Mouse (Mus musculus) MEL (cell line): ENCODE results near the gene Cacng2. TPM values are rescaled to one million over a fixed set of nuclear protein-coding genes. Genes with fewer than 3 reads are reported as not detected.

ENCODE experiments used
- DNase-seq: peaks from one replicate; pipeline ENCODE4 v3.0.0; 2011; ENCODE audit warnings: low read depth, low spot score
- H3K27ac ChIP-seq: 2 replicates; pipeline ENCODE4 v1.5.1; 2012; ENCODE audit warnings: low read depth, mild to moderate bottlenecking, control low read depth, low read length, moderate library complexity; ENCODE audit not compliant: control insufficient read depth
- H3K27me3 ChIP-seq, 2 experiments: fragments of 150-350 bp in 1 of 2; sonication (generic) in 1 of 2; 2 replicates each; pipeline ENCODE4 v1.6.1; 2012; ENCODE audit warnings: low read length in 2 of 2, mild to moderate bottlenecking in 2 of 2, improper control_type of control experiment in 1 of 2, moderate library complexity in 1 of 2; ENCODE audit not compliant: insufficient read depth in 2 of 2, control insufficient read depth in 1 of 2
- H3K36me3 ChIP-seq, 2 experiments: 2 replicates each; pipeline ENCODE4 v1.6.1; 2012 to 2014; ENCODE audit warnings: low read length in 2 of 2, improper control_type of control experiment in 1 of 2, inconsistent platforms in 1 of 2, mild to moderate bottlenecking in 1 of 2; ENCODE audit not compliant: insufficient read depth in 2 of 2, control insufficient read depth in 1 of 2
- H3K4me1 ChIP-seq, 2 experiments: fragments of 150-350 bp in 1 of 2; sonication (generic) in 1 of 2; 2 replicates each; pipeline ENCODE4 v1.6.1; 2012; ENCODE audit warnings: low read length in 2 of 2, improper control_type of control experiment in 1 of 2, mild to moderate bottlenecking in 1 of 2; ENCODE audit not compliant: insufficient read depth in 2 of 2, control insufficient read depth in 1 of 2
- H3K4me3 ChIP-seq, 2 experiments: fragments of 150-350 bp in 1 of 2; sonication (generic) in 1 of 2; 2 replicates each; pipeline ENCODE4 v1.5.1; 2012; ENCODE audit warnings: low read depth in 2 of 2, low read length in 2 of 2, mild to moderate bottlenecking in 2 of 2, moderate library complexity in 2 of 2, control low read depth in 1 of 2, improper control_type of control experiment in 1 of 2; ENCODE audit not compliant: control insufficient read depth in 1 of 2, insufficient read depth in 1 of 2
- H3K79me2 ChIP-seq: 2 replicates; pipeline ENCODE4 v1.6.1; 2012; ENCODE audit warnings: mild to moderate bottlenecking, low read length, moderate library complexity; ENCODE audit not compliant: control insufficient read depth, poor library complexity, insufficient read depth
- H3K9ac ChIP-seq: 2 replicates; pipeline ENCODE4 v1.6.1; 2012; ENCODE audit warnings: low read depth, mild to moderate bottlenecking, control low read depth, low read length, moderate library complexity; ENCODE audit not compliant: control insufficient read depth, poor library complexity, severe bottlenecking
- H3K9me3 ChIP-seq: fragments of 150-350 bp; sonication (generic); replicated peaks from 2 replicates; pipeline ENCODE4 v1.6.1; 2012; ENCODE audit warnings: mild to moderate bottlenecking, low read length, improper control_type of control experiment, moderate library complexity; ENCODE audit not compliant: insufficient read depth
- BHLHE40 ChIP-seq: IDR thresholded peaks from 2 replicates; pipeline ENCODE4 v1.6.1; 2012; ENCODE audit warnings: low read depth, mild to moderate bottlenecking, inconsistent platforms, low read length, improper control_type of control experiment, borderline replicate concordance
- CHD1 ChIP-seq: IDR thresholded peaks from 2 replicates; pipeline ENCODE4 v1.6.1; 2012; ENCODE audit warnings: low read depth, mild to moderate bottlenecking, inconsistent platforms, low read length, improper control_type of control experiment
- CHD2 ChIP-seq: IDR thresholded peaks from 2 replicates; pipeline ENCODE4 v1.6.1; 2011; ENCODE audit warnings: low read length, improper control_type of control experiment
- CTCF ChIP-seq, 3 experiments: IDR thresholded peaks in 2 of 3; conservative IDR thresholded peaks in 1 of 3; 2 replicates each; pipeline ENCODE4 v1.5.1; 2011 to 2012; ENCODE audit warnings: low read length in 3 of 3, low read depth in 2 of 3, mild to moderate bottlenecking in 2 of 3, improper control_type of control experiment in 1 of 3, inconsistent platforms in 1 of 3, mixed read lengths in 1 of 3, moderate library complexity in 1 of 3; ENCODE audit not compliant: control insufficient read depth in 1 of 3, insufficient read depth in 1 of 3, poor library complexity in 1 of 3, severe bottlenecking in 1 of 3
- ELF1 ChIP-seq: IDR thresholded peaks from 2 replicates; pipeline ENCODE4 v1.6.1; 2014; ENCODE audit warnings: low read depth, mild to moderate bottlenecking, inconsistent platforms, low read length, improper control_type of control experiment, moderate library complexity
- ETS1 ChIP-seq: IDR thresholded peaks from 2 replicates; pipeline ENCODE4 v1.6.1; 2012; ENCODE audit warnings: low read depth, mild to moderate bottlenecking, inconsistent platforms, low read length, improper control_type of control experiment, moderate library complexity
- GABPA ChIP-seq: IDR thresholded peaks from 2 replicates; pipeline ENCODE4 v1.6.1; 2012; ENCODE audit warnings: low read depth, mild to moderate bottlenecking, inconsistent platforms, low read length, improper control_type of control experiment, moderate library complexity
- GATA1 ChIP-seq: IDR thresholded peaks from 2 replicates; pipeline ENCODE4 v1.6.1; 2011; ENCODE audit warnings: low read depth, low read length, improper control_type of control experiment
- HCFC1 ChIP-seq: IDR thresholded peaks from 2 replicates; pipeline ENCODE4 v1.6.1; 2012; ENCODE audit warnings: low read depth, mild to moderate bottlenecking, inconsistent platforms, low read length, improper control_type of control experiment, moderate library complexity
- JUND ChIP-seq: IDR thresholded peaks from 2 replicates; pipeline ENCODE4 v1.6.1; 2011; ENCODE audit warnings: low read depth, mild to moderate bottlenecking, improper control_type of control experiment, low read length
- KAT2A ChIP-seq: conservative IDR thresholded peaks from 2 replicates; pipeline ENCODE4 v1.6.1; 2012; ENCODE audit warnings: low read depth, low read length, improper control_type of control experiment, inconsistent platforms
- MAFK ChIP-seq: IDR thresholded peaks from 2 replicates; pipeline ENCODE4 v1.6.1; 2011; ENCODE audit warnings: low read depth, mild to moderate bottlenecking, low read length, improper control_type of control experiment, borderline replicate concordance
- MAX ChIP-seq: IDR thresholded peaks from 2 replicates; pipeline ENCODE4 v1.6.1; 2011; ENCODE audit warnings: low read length, improper control_type of control experiment
- MAZ ChIP-seq: IDR thresholded peaks from 2 replicates; pipeline ENCODE4 v1.6.1; 2012; ENCODE audit warnings: low read depth, mild to moderate bottlenecking, inconsistent platforms, low read length, improper control_type of control experiment
- MEF2A ChIP-seq: IDR thresholded peaks from 2 replicates; pipeline ENCODE4 v1.6.1; 2014; ENCODE audit warnings: low read depth, mild to moderate bottlenecking, inconsistent platforms, low read length, improper control_type of control experiment; ENCODE audit not compliant: poor library complexity, insufficient replicate concordance, severe bottlenecking; ENCODE audit errors: extremely low read depth
- MXI1 ChIP-seq: IDR thresholded peaks from 2 replicates; pipeline ENCODE4 v1.6.1; 2011; ENCODE audit warnings: mild to moderate bottlenecking, low read depth, low read length, improper control_type of control experiment
- MYB ChIP-seq: IDR thresholded peaks from 2 replicates; pipeline ENCODE4 v1.6.1; 2011; ENCODE audit warnings: mild to moderate bottlenecking, low read depth, low read length, improper control_type of control experiment
- MYC ChIP-seq: IDR thresholded peaks from 2 replicates; pipeline ENCODE4 v1.6.1; 2011; ENCODE audit warnings: low read depth, mild to moderate bottlenecking, low read length, improper control_type of control experiment, moderate library complexity
- NELFE ChIP-seq: IDR thresholded peaks from 2 replicates; pipeline ENCODE4 v1.6.1; 2011; ENCODE audit warnings: low read depth, low read length, improper control_type of control experiment
- NRF1 ChIP-seq: IDR thresholded peaks from 2 replicates; pipeline ENCODE4 v1.6.1; 2014; ENCODE audit warnings: low read depth, mild to moderate bottlenecking, inconsistent platforms, low read length, improper control_type of control experiment, moderate library complexity; ENCODE audit not compliant: poor library complexity, insufficient read depth, severe bottlenecking
- POLR2A ChIP-seq, 2 experiments: IDR thresholded peaks; 2 replicates each; pipeline ENCODE4 v1.6.1; 2011 to 2012; ENCODE audit warnings: low read length in 2 of 2, mild to moderate bottlenecking in 2 of 2, control low read depth in 1 of 2, improper control_type of control experiment in 1 of 2, low read depth in 1 of 2, moderate library complexity in 1 of 2; ENCODE audit not compliant: control insufficient read depth in 1 of 2, insufficient read depth in 1 of 2, poor library complexity in 1 of 2
- POLR2AphosphoS2 ChIP-seq: IDR thresholded peaks from 2 replicates; pipeline ENCODE4 v1.6.1; 2011; ENCODE audit warnings: low read length, improper control_type of control experiment
- POLR2AphosphoS5 ChIP-seq: IDR thresholded peaks from 2 replicates; pipeline ENCODE4 v1.6.1; 2012; ENCODE audit warnings: low read depth, borderline replicate concordance, mild to moderate bottlenecking, inconsistent platforms, low read length, moderate library complexity, mixed read lengths
- RAD21 ChIP-seq: IDR thresholded peaks from 2 replicates; pipeline ENCODE4 v1.6.1; 2011; ENCODE audit warnings: mild to moderate bottlenecking, low read depth, low read length, improper control_type of control experiment
- RCOR1 ChIP-seq: IDR thresholded peaks from 2 replicates; pipeline ENCODE4 v1.6.1; 2012; ENCODE audit warnings: low read depth, mild to moderate bottlenecking, inconsistent platforms, low read length, improper control_type of control experiment
- SIN3A ChIP-seq: IDR thresholded peaks from 2 replicates; pipeline ENCODE4 v1.6.1; 2012; ENCODE audit warnings: low read length, improper control_type of control experiment, inconsistent platforms
- SMC3 ChIP-seq: IDR thresholded peaks from 2 replicates; pipeline ENCODE4 v1.6.1; 2011; ENCODE audit warnings: low read depth, low read length, improper control_type of control experiment
- TAL1 ChIP-seq: IDR thresholded peaks from 2 replicates; pipeline ENCODE4 v1.6.1; 2012; ENCODE audit warnings: mild to moderate bottlenecking, inconsistent platforms, low read length, moderate library complexity, mixed read lengths
- TBP ChIP-seq: IDR thresholded peaks from 2 replicates; pipeline ENCODE4 v1.8.0; 2011; ENCODE audit warnings: low read depth, low read length, improper control_type of control experiment
- TCF12 ChIP-seq: IDR thresholded peaks from 2 replicates; pipeline ENCODE4 v1.6.1; 2014; ENCODE audit warnings: low read depth, mild to moderate bottlenecking, inconsistent platforms, low read length, improper control_type of control experiment, moderate library complexity
- UBTF ChIP-seq: IDR thresholded peaks from 2 replicates; pipeline ENCODE4 v1.6.1; 2012; ENCODE audit warnings: low read depth, mild to moderate bottlenecking, inconsistent platforms, low read length, improper control_type of control experiment, moderate library complexity, borderline replicate concordance; ENCODE audit not compliant: insufficient read depth
- USF1 ChIP-seq: IDR thresholded peaks from 2 replicates; pipeline ENCODE4 v1.6.1; 2014; ENCODE audit warnings: low read depth, mild to moderate bottlenecking, inconsistent platforms, low read length, improper control_type of control experiment, moderate library complexity
- USF2 ChIP-seq, 2 experiments: IDR thresholded peaks; 2 replicates each; pipeline ENCODE4 v1.6.1; 2011 to 2012; ENCODE audit warnings: improper control_type of control experiment in 2 of 2, low read length in 2 of 2, borderline replicate concordance in 1 of 2, inconsistent platforms in 1 of 2, low read depth in 1 of 2, mild to moderate bottlenecking in 1 of 2; ENCODE audit not compliant: insufficient read depth in 1 of 2
- ZC3H11A ChIP-seq: IDR thresholded peaks from 2 replicates; pipeline ENCODE4 v1.6.1; 2012; ENCODE audit warnings: low read depth, mild to moderate bottlenecking, inconsistent platforms, low read length, improper control_type of control experiment
- ZKSCAN1 ChIP-seq: IDR thresholded peaks from 2 replicates; pipeline ENCODE4 v1.6.1; 2012; ENCODE audit warnings: low read depth, mild to moderate bottlenecking, inconsistent platforms, low read length, improper control_type of control experiment, moderate library complexity
- ZMIZ1 ChIP-seq: IDR thresholded peaks from 2 replicates; pipeline ENCODE4 v1.6.1; 2012; ENCODE audit warnings: low read depth, mild to moderate bottlenecking, inconsistent platforms, low read length, improper control_type of control experiment, moderate library complexity
- ZNF384 ChIP-seq: IDR thresholded peaks from 2 replicates; pipeline ENCODE4 v1.6.1; 2012; ENCODE audit warnings: low read depth, mild to moderate bottlenecking, inconsistent platforms, low read length, improper control_type of control experiment
- polyA plus RNA-seq, 2 experiments: library from polyadenylated mRNA; stranded (reverse) in 1 of 2; unstranded in 1 of 2; fragments of >175 nt in 1 of 2; fragments of >200 nt in 1 of 2; gene quantifications; 2 replicates each; pipeline versions ENCODE4 v1.2.1 to v1.2.4; 2012; ENCODE audit warnings: low replicate concordance in 2 of 2, low read depth in 1 of 2; ENCODE audit not compliant: insufficient read length in 2 of 2, insufficient read depth in 1 of 2, missing spikeins in 1 of 2
- total RNA-seq: library from RNA; depleted of rRNA; stranded (reverse); fragments of 300-350 nt; gene quantifications from 2 replicates; pipeline ENCODE4 v1.2.3, GENCODE M21; 2012

The Cacng2 gene
- total and polyA plus RNA-seq, 3 experiments = not detected

GRCm38 (mm10) chr15:77974165-77974841 lies 145.5 kb downstream of the Cacng2 start:
- Histone ChIP-seq H3K27ac (peak overlapping the region; percentile 62), H3K9ac (peak overlapping the region; percentile 29), H3K9me3 (no peaks in the 10 kb centered on the region), H3K4me1 (peaks cover 5 to 35% of the 10 kb centered on the region in 2 experiments), H3K79me2 (peaks cover 18% of the 10 kb centered on the region), H3K27me3 (no peaks in the 10 kb centered on the region), H3K36me3 (peaks cover 0 to 24% of the 10 kb centered on the region in 2 experiments; a peak in 2 of 4 replicates), H3K4me3 (no peak overlapping the region; a peak in 1 of 4 replicates)
- peak; percentile 64 for DNase-seq
- TF ChIP-seq RCOR1 = no peak; the same call in 1 of the 2 replicates
- TF ChIP-seq BHLHE40 = no peak
- no peak for TF ChIP-seq RAD21
- TF ChIP-seq USF1 = no peak
- no peak for TF ChIP-seq MAX
- TF ChIP-seq ELF1 = no peak
- no peak for TF ChIP-seq ZNF384
- no peak for TF ChIP-seq USF2 (IDR thresholded peaks at IDR 0.05; ENCODE audit: borderline replicate concordance in 1 of 2, insufficient read depth in 1 of 2, low read depth in 1 of 2, low read length in 2 of 2)
- TF ChIP-seq POLR2A (IDR thresholded peaks at IDR 0.05; ENCODE audit: control insufficient read depth in 1 of 2, insufficient read depth in 1 of 2, low read depth in 1 of 2, low read length in 2 of 2, poor library complexity in 1 of 2) = no peak
- TF ChIP-seq UBTF = no peak
- no peak for TF ChIP-seq JUND
- TF ChIP-seq KAT2A = no peak
- TF ChIP-seq MEF2A = no peak
- no peak for TF ChIP-seq ZMIZ1
- no peak for TF ChIP-seq CHD2
- peak; percentile 54 for TF ChIP-seq TAL1
- TF ChIP-seq MXI1 = 0 out of 2 replicates have a peak, but pooled peaks have one; percentile 17
- TF ChIP-seq GATA1 = peak; percentile 83
- TF ChIP-seq ETS1 = peak; percentile 66
- no peak for TF ChIP-seq MAZ
- TF ChIP-seq MYC = peak; percentile 31; the same call in 1 of the 2 replicates
- TF ChIP-seq CHD1 = no peak
- TF ChIP-seq ZKSCAN1 = no peak
- TF ChIP-seq TBP = 0 out of 2 replicates have a peak, but pooled peaks have one; percentile 17
- no peak for TF ChIP-seq MAFK
- no peak for TF ChIP-seq MYB
- peak; percentile 45 for TF ChIP-seq SIN3A
- TF ChIP-seq CTCF (IDR thresholded peaks at IDR 0.05 in 2 of 3, conservative IDR thresholded peaks at IDR 0.05 in 1 of 3; ENCODE audit: control insufficient read depth in 1 of 3, insufficient read depth in 1 of 3, low read depth in 2 of 3, low read length in 3 of 3, poor library complexity in 1 of 3, severe bottlenecking in 1 of 3) = no peak
- no peak for TF ChIP-seq POLR2AphosphoS2
- no peak for TF ChIP-seq ZC3H11A
- peak; percentile 79 for TF ChIP-seq TCF12
- TF ChIP-seq SMC3 = no peak
- no peak for TF ChIP-seq POLR2AphosphoS5
- no peak for TF ChIP-seq GABPA
- TF ChIP-seq NELFE = no peak
- TF ChIP-seq NRF1 = no peak
- TF ChIP-seq HCFC1 = peak; percentile 30; the same call in 1 of the 2 replicates
